Mouse (Mus musculus): ENCODE results near the gene Arl14ep. TPM values are rescaled to one million over a fixed set of nuclear protein-coding genes. Genes with fewer than 3 reads are reported as not detected.

The Arl14ep gene
- 0.36 and 0.78 TPM in 2 replicates for polyA plus RNA-seq (2012; rRNA removed; ENCODE audit: low replicate concordance)

DNA sequence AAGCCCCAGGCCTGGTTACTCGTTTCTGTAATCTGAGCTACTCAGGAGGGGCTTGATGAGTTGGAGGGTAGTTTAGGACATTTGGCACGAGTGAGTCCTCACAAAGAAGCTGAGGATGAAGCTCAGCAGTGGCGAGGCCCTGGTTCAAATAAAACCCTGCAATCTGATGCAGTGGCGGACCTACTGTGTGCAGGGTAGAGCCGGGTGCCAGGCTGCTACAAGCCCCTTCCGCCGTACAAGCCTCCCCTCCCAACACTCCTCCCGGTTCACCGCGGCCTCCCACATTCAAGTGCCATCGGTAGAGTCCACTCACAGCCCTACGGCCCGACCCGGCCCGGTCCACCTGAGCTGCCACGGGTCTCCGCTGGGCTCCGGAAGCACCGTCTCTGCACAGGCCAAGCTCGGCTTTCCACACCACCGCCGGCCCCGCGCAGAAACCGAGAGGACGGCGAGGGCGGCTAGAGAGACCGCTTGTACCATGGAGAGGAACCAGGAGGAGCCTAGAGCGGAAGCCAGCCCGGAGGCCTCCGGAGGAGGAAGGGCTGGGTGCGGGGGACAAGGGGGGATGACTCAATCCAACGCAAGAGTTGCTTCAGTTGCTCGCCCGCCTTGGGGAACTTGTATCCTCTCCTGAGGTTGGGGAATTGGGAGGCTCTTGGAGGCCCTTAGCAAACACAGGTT, at the start of gene Arl14ep:
TSS of gene Arl14ep (minus strand) at position 466 of the 681 bp plus-strand sequence.

Other genes starting within 250 kb of the Arl14ep start
- gene Fshb, start 85.2 kb upstream of the Arl14ep start, polyA plus RNA-seq (2012; rRNA removed; ENCODE audit: low replicate concordance) = not detected in 2 replicates